Mouse (Mus musculus): Measurements from ENCODE around the gene Prkar1b. TPM values are rescaled to one million over a fixed set of nuclear protein-coding genes. Genes with fewer than 3 reads are reported as not detected.
A peak's percentile ranks its signal among the peaks of the same experiment; 100 is the strongest.

Gene Prkar1b
- polyA plus RNA-seq, 1 experiment from 2014 or later, result 193 TPM

DNA sequence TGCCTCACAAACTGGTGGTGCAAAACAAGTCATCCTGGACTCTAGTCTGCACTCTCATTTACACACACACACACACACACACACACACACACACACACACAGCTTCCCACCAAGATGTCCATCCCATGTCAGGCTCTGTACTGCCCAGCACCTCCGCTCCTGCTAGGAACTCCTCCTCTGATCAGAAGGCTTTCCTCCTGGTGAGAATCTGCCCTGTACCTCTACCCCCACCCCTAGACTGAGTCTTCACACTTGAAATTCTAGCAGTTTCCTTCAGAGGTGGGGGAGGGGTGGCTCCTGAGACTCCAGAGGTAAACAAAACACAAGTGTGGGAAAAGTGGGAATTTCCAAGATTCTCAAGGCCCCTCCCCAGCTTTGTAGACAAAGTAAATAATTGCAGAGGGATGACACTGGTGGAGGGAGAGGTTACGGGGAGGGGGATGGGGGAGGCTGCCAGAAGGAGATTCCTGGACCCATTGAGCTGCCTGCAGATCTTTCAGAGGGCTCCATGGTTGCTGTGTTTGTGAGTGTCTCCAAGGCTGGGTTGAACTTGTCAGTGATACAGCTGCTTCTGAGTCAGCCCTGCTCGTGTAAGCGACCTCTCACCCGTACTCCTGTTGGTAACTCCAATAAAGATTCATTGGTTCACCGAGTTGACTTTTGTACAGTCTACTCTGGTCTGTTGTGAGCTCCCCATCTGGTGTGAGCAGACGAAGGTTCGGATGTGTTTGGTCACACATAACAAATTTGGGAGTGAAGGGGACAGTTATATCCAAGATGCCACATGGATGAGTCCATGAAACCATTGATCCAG, 54.3 kb downstream of the Prkar1b start:
- H3K4me3 ChIP-seq, result no peak overlapping the region
- H3K9ac ChIP-seq (replicated peaks), result no peak overlapping the region
- 84% methylated on average over 8 of the region's 8 CpGs for WGBS
- peaks cover 21% of the 10 kb centered on the region for H3K4me1 ChIP-seq
- H3K4me2 ChIP-seq (replicated peaks), result no peak overlapping the region
- no peaks in the 10 kb centered on the region for H3K9me3 ChIP-seq
- no peaks in the 10 kb centered on the region for H3K36me3 ChIP-seq
- no peak overlapping the region for H3K27ac ChIP-seq (replicated peaks)
- H3K27me3 ChIP-seq, result no peaks in the 10 kb centered on the region
- no peak for ATAC-seq (replicated peaks)

DNA sequence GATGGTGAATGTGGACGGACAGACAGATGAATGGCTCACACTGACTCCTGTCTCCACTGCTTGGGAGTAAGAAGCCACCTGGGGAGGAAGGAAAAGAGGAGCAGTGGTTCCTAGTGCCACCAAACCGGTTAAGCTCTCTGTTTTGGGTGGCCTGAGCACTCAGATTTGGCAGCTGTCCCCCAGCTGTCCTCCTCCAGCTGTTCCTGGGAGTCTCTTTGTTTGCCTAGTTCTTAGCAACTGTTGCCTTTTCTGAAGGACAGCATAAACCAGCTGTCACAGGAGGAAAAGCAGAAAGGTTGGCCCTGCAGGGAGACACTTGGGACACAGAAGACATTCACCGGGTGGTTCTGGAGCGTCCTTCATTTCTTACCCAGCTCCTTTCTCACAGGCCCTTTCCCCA, 56.3 kb downstream of the Prkar1b start:
- H3K27ac ChIP-seq (replicated peaks), result no peak overlapping the region

DNA sequence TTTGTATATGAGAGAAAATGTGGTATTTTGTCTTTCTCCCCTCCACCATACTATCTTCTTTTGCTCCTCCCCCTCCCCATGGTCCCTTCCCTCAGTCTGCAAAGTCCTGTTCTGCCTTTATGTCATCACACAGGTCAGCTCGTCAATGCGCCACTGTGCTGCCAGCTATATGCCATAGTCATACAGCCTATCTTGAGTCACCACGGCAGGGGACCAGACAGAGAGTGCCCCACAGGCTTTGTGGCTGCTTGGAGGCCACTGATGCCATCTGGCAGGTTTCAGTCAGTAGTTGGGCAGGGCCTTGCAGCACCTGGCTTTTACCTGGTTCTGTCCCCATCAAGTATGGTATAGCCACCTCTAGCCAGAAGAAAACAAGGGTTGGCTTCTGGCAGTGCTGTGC, 58.1 kb downstream of the Prkar1b start:
- no peaks in the 10 kb centered on the region for H3K9me3 ChIP-seq
- H3K4me2 ChIP-seq (replicated peaks), result no peak overlapping the region
- no peaks in the 10 kb centered on the region for H3K27me3 ChIP-seq
- H3K4me1 ChIP-seq, result no peaks in the 10 kb centered on the region
- no peak overlapping the region for H3K27ac ChIP-seq (replicated peaks)
- no peaks in the 10 kb centered on the region for H3K36me3 ChIP-seq
- no peak overlapping the region for H3K4me3 ChIP-seq
- no peak for ATAC-seq (replicated peaks)
- H3K9ac ChIP-seq (replicated peaks), result no peak overlapping the region
- 90% methylated on average over 3 of the region's 3 CpGs for WGBS

More for the DNA sequence above, 56.3 kb downstream of the Prkar1b start:
- no peaks in the 10 kb centered on the region for H3K27me3 ChIP-seq
- no peaks in the 10 kb centered on the region for H3K36me3 ChIP-seq
- peaks cover 8% of the 10 kb centered on the region for H3K4me1 ChIP-seq
- H3K9ac ChIP-seq (replicated peaks), result no peak overlapping the region
- WGBS, result 87% methylated on average over 4 of the region's 4 CpGs
- H3K9me3 ChIP-seq, result no peaks in the 10 kb centered on the region
- ATAC-seq (replicated peaks), result no peak
- no peak overlapping the region for H3K4me3 ChIP-seq
- H3K4me2 ChIP-seq (replicated peaks), result no peak overlapping the region

DNA sequence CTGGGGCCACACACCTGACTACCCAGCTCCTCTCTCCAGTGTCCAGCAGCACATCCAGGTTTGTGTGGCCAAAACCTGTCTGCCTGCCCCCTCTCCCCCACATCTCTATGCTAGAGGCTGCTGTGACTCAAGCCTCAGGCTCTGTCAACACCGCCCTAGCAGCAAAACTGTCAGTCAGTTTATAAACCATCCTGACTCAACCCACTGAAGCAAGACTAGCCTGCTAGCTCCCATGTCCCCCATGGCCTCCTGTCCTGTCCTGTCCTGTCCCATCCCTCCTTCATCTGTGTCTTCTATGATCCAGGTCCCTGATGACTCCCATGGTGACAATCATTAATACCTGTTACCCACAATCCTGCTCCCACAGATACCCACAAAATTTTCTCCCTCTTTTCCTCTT, 59.6 kb downstream of the Prkar1b start:
- no peak for ATAC-seq (replicated peaks)
- H3K36me3 ChIP-seq, result no peaks in the 10 kb centered on the region
- WGBS, result 88% methylated on average over 1 of the region's 1 CpGs

DNA sequence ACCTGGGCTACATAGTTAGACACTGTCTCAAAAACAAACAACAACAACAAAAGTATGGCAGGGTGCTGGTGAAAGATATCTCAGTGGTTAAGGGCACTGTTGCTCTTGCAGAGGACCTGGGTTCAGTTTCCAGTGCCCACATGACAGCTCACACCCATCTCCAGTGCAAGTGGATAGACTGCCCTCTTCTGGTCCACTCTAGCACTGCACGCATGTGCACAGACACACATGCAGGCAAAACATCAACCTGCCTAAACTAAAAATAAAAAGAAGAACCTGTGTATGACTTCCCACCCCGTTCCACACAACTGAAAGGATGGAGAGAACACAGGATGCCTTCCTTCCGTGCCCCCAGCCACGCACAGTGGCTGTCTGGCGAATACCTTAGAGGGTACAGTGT, 61.6 kb downstream of the Prkar1b start:
- Histone ChIP-seq H3K27ac (replicated peaks) (no peak overlapping the region), H3K4me2 (replicated peaks) (no peak overlapping the region), H3K9ac (replicated peaks) (no peak overlapping the region), H3K9me3 (no peaks in the 10 kb centered on the region), H3K4me1 (no peaks in the 10 kb centered on the region), H3K4me3 (no peak overlapping the region), H3K27me3 (no peaks in the 10 kb centered on the region), H3K36me3 (no peaks in the 10 kb centered on the region)
- no peak for ATAC-seq (replicated peaks)
- 96% methylated on average over 5 of the region's 5 CpGs for WGBS

More for the DNA sequence above, 59.6 kb downstream of the Prkar1b start:
- Histone ChIP-seq H3K4me1 (no peaks in the 10 kb centered on the region), H3K27me3 (no peaks in the 10 kb centered on the region), H3K4me2 (replicated peaks) (no peak overlapping the region), H3K9ac (replicated peaks) (no peak overlapping the region), H3K4me3 (no peak overlapping the region), H3K9me3 (no peaks in the 10 kb centered on the region), H3K27ac (replicated peaks) (no peak overlapping the region)

DNA sequence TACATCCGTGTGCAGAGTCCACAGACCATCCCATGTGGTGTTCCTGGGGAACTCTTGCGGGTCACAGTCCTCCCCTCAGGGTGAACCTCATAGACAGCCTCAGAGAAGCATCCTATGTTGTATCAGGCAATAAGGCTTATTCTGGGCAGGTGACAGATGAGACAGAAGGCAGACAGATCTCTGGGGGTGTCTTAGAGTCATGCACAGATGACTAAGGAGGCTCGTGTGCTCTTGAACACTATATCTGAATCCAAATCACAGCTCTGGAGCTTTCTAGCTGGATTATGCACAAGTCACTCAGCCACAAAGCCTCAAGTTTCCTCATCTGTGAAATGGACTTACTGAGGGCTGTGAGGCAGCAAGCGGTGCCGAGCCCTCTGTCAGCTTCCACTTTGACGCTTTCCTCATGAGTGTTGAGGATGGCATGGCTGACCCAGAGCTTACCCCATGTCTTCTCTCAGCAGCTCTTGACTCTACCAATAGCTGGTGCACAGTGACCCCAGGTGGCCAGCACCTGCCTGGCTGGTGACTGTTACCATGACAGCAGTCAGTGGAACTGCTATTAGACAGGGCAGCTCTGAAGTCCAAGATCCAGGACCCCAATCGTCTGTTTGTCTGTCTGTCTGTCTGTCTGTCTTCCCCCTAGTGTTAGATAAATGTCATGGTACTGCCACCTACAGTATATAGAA, 64.8 kb downstream of the Prkar1b start:
- Histone ChIP-seq H3K4me3 (no peak overlapping the region), H3K9me3 (no peaks in the 10 kb centered on the region), H3K27me3 (no peaks in the 10 kb centered on the region), H3K4me2 (replicated peaks) (no peak overlapping the region), H3K27ac (replicated peaks) (no peak overlapping the region), H3K36me3 (no peaks in the 10 kb centered on the region), H3K9ac (replicated peaks) (no peak overlapping the region), H3K4me1 (peaks cover 6% of the 10 kb centered on the region)
- 80% methylated on average over 7 of the region's 7 CpGs for WGBS
- no peak for ATAC-seq (replicated peaks)

DNA sequence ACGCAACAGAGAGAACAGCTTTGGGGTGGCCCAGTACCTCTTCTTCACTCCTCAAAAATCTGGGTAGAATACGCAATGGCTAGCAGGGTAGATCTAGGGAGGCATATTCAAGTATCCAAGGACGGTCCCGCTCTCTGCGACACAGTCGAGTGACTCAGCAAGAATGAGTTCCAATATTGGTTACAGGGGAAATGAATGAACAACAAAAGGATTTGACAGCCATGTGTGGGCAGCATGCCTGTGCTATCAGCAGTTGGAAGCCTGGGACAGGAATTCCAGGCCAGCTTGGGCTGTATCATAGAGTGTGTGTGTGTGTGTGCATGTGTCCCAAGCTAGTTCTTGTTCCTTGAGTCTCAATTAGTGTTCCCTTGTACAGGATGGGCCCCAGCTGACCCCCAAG, 65.5 kb downstream of the Prkar1b start:
- H3K4me2 ChIP-seq (replicated peaks), result no peak overlapping the region
- H3K27me3 ChIP-seq, result no peaks in the 10 kb centered on the region
- 79% methylated on average over 6 of the region's 6 CpGs for WGBS
- H3K36me3 ChIP-seq, result no peaks in the 10 kb centered on the region
- H3K4me1 ChIP-seq, result peaks cover 6% of the 10 kb centered on the region
- no peak overlapping the region for H3K27ac ChIP-seq (replicated peaks)
- no peak overlapping the region for H3K9ac ChIP-seq (replicated peaks)
- no peak for ATAC-seq (replicated peaks)
- no peak overlapping the region for H3K4me3 ChIP-seq
- H3K9me3 ChIP-seq, result no peaks in the 10 kb centered on the region

DNA sequence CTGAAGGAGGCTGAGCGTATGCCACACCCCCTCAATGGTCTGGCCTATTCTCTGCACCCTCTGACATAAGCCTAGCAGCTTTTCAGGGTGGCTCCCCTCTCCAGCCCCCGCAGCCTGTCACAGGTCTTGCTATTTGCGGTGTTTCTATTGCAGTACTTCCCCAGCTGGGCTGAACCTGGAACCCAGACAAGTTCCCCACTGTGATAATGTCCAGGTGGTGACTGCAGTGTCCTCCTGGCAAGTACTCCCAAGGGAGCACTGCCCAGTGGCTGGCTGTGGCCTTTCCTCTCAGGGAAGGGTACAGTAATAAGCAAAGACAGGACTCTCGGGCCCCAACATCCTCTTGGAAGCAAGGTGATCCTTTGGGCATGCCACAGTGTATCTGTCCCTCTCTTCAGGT, 66.0 kb downstream of the Prkar1b start:
- Histone ChIP-seq H3K9ac (replicated peaks) (no peak overlapping the region), H3K9me3 (no peaks in the 10 kb centered on the region), H3K4me1 (peaks cover 6% of the 10 kb centered on the region), H3K36me3 (no peaks in the 10 kb centered on the region), H3K27ac (replicated peaks) (no peak overlapping the region), H3K4me2 (replicated peaks) (no peak overlapping the region), H3K27me3 (no peaks in the 10 kb centered on the region), H3K4me3 (no peak overlapping the region)
- WGBS, result 83% methylated on average over 4 of the region's 4 CpGs
- no peak for ATAC-seq (replicated peaks)

DNA sequence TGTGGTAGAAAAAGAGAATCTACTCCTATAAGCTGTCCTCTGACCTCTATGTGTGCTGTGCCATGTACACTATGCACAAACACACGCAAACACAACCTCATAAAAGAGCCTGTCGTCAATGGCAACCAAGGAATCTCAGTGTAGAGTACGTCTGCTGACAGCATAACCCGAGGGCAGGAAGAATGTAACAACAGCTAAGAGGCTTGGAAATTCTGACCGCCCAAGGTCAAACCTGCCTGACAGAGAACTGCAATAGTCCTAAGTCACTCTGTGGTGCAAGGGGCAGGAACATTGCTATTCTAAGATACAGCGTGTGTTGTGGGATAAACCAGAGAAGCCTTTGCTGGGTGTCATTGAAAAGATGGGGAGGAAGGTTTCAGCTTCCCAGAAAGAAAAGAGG, 68.4 kb downstream of the Prkar1b start:
- no peaks in the 10 kb centered on the region for H3K9me3 ChIP-seq
- no peak overlapping the region for H3K4me2 ChIP-seq (replicated peaks)
- H3K4me3 ChIP-seq, result no peak overlapping the region
- ATAC-seq (replicated peaks), result no peak
- WGBS, result 52% methylated on average over 6 of the region's 6 CpGs
- H3K27me3 ChIP-seq, result no peaks in the 10 kb centered on the region
- H3K27ac ChIP-seq (replicated peaks), result no peak overlapping the region
- no peak overlapping the region for H3K9ac ChIP-seq (replicated peaks)
- H3K36me3 ChIP-seq, result no peaks in the 10 kb centered on the region
- H3K4me1 ChIP-seq, result peaks cover 25% of the 10 kb centered on the region

DNA sequence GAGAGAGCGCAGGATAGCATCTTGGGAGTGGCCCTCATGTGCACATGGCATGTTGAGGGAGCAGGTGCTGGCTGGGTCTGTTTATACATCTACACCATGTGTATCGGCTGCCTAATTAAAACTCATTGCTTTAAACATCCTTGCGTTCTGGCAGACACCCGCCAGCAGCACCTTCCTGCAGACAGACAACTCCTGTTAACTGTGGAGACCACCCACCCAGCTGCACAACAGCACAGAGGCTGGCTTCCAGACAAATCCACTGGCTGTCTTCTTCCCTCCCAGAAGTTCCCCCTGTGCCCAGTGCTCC, 71.7 kb downstream of the Prkar1b start:
- H3K27me3 ChIP-seq, result no peaks in the 10 kb centered on the region
- WGBS, result 39% methylated on average over 4 of the region's 4 CpGs
- no peak overlapping the region for H3K4me3 ChIP-seq
- H3K9me3 ChIP-seq, result no peaks in the 10 kb centered on the region
- peak; percentile 66 for ATAC-seq (replicated peaks)
- H3K4me2 ChIP-seq (replicated peaks), result no peak overlapping the region
- no peak overlapping the region for H3K9ac ChIP-seq (replicated peaks)
- no peaks in the 10 kb centered on the region for H3K36me3 ChIP-seq
- H3K27ac ChIP-seq (replicated peaks), result 0 out of 2 replicates have a peak overlapping the region, but pooled peaks have one; percentile 32
- peaks cover 36% of the 10 kb centered on the region for H3K4me1 ChIP-seq

DNA sequence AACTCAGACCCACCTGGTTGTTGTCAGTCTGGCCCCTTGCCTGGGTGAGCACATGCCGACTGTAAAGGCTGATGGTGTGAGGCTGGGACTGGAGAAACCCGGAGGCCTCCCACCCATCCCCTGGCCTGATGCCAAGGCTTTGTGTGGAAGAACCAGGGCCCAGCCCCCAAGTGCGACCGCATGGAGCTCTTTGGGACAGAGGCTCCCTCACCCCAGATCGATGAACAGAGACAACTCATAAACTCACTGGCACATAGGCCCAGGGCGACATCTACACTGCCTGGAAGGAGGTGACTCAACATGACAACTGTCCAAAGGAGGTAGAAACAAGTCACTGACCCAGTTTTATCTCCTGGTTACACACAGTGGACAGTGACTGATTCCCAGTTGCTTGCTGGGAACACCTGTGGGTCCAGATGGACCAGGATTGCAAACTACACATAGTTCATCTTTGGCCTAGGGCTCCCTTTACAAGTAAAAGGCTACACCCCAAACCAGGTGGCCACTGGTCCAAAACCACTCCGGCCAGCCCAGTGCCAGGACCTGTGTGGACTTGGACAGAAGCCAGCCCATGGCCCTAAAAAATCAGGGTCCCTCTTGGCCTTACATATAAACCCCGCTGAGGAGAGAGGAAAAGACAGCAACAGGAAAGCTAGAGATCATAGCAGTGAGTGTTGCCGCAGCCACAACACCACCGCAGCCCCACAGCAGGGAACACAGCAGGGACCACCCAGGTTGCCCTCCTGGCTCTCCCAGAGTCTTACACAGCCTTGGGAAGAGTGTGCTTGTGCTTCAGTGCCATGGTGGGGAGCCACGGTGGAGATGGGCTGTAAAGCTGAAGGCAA, 72.3 kb downstream of the Prkar1b start:
- H3K4me1 ChIP-seq, result peaks cover 36% of the 10 kb centered on the region
- ATAC-seq (replicated peaks), result no peak; the same call in 1 of the 2 replicates
- H3K27me3 ChIP-seq, result no peaks in the 10 kb centered on the region
- no peaks in the 10 kb centered on the region for H3K36me3 ChIP-seq
- H3K4me3 ChIP-seq, result no peak overlapping the region
- WGBS, result 50% methylated on average over 11 of the region's 11 CpGs
- no peak overlapping the region for H3K4me2 ChIP-seq (replicated peaks)
- 0 out of 2 replicates have a peak overlapping the region, but pooled peaks have one; percentile 32 for H3K27ac ChIP-seq (replicated peaks)
- no peak overlapping the region for H3K9ac ChIP-seq (replicated peaks)
- no peaks in the 10 kb centered on the region for H3K9me3 ChIP-seq

DNA sequence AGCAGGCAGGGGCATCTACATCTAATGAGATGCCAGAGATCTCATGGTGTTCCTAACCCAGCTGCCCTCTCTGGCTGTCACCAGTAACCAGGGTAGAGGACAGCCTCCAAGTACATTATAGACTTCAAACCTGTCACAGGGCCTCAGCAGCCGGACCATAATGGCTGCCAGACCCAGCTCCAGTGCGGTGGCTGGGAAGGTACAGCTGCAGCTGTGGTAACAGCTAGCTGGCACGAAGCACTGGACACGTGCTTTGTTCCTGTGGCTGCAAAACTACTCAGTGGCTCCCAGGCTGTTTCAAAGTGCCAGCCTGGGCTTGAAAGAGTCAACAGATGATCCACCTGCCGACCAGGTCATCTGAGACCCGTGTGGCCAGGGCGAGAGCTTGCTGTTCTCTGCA, 73.4 kb downstream of the Prkar1b start:
- no peaks in the 10 kb centered on the region for H3K36me3 ChIP-seq
- no peak for ATAC-seq (replicated peaks)
- no peaks in the 10 kb centered on the region for H3K9me3 ChIP-seq
- no peak overlapping the region for H3K4me2 ChIP-seq (replicated peaks)
- H3K27ac ChIP-seq (replicated peaks), result no peak overlapping the region
- WGBS, result 72% methylated on average over 7 of the region's 7 CpGs
- H3K4me1 ChIP-seq, result peaks cover 34% of the 10 kb centered on the region
- H3K27me3 ChIP-seq, result no peaks in the 10 kb centered on the region
- no peak overlapping the region for H3K4me3 ChIP-seq
- H3K9ac ChIP-seq (replicated peaks), result no peak overlapping the region
